Mouse (Mus musculus) liver, embryonic 16.5 days (tissue): ENCODE data around the gene Adamtsl1. TPM values are rescaled to one million over a fixed set of nuclear protein-coding genes. Genes with fewer than 3 reads are reported as not detected.

Source experiments
- ATAC-seq: fragments of 200-750 bp; cut with Nextera tagmentation; 2 replicates; pipeline ENCODE4 v1.8.0; 2017; ENCODE audit warnings: low read depth, mild to moderate bottlenecking, moderate number of reproducible peaks, moderate library complexity
- H3K27ac ChIP-seq: fragments of 300-500 bp; sonication (generic); 2 replicates; pipeline ENCODE4 v1.5.1; 2014; ENCODE audit warnings: mild to moderate bottlenecking, low read length
- H3K27me3 ChIP-seq: fragments of 300-500 bp; sonication (generic); 2 replicates; pipeline ENCODE4 v1.6.1; 2014; ENCODE audit warnings: low read depth, low read length, mixed read lengths; ENCODE audit not compliant: control insufficient read depth, insufficient read depth
- H3K36me3 ChIP-seq: fragments of 300-500 bp; sonication (generic); 2 replicates; pipeline ENCODE4 v1.6.1; 2014; ENCODE audit warnings: mild to moderate bottlenecking; ENCODE audit not compliant: control insufficient read depth, insufficient read depth
- H3K4me1 ChIP-seq: fragments of 300-500 bp; sonication (generic); 2 replicates; pipeline ENCODE4 v1.6.1; 2014; ENCODE audit warnings: low read depth, low read length, mixed read lengths; ENCODE audit not compliant: control insufficient read depth
- H3K4me2 ChIP-seq: fragments of 300-500 bp; sonication (generic); 2 replicates; pipeline ENCODE4 v1.6.1; 2014; ENCODE audit warnings: low read depth, low read length, mixed read lengths
- H3K4me3 ChIP-seq: fragments of 300-500 bp; sonication (generic); 2 replicates; pipeline ENCODE4 v1.5.1; 2014; ENCODE audit warnings: low read depth, mild to moderate bottlenecking, low read length
- H3K9ac ChIP-seq: fragments of 300-500 bp; sonication (generic); 2 replicates; pipeline ENCODE4 v1.6.1; 2014; ENCODE audit warnings: low read depth, low read length
- H3K9me3 ChIP-seq: fragments of 300-500 bp; sonication (generic); replicated peaks from 2 replicates; pipeline ENCODE4 v1.6.1; 2016; ENCODE audit warnings: low read length; ENCODE audit not compliant: control insufficient read depth
- WGBS: fragments of 180-500 bp; shearing (Covaris S2); extraction: QIAGEN DNeasy Blood & Tissue Kit; methylation state at CpG from one replicate; pipeline ENCODE4 v1.1.7; 2014; ENCODE audit not compliant: insufficient replicate concordance; 5-methylcytosine and 5-hydroxymethylcytosine counted together
- polyA plus RNA-seq: library from polyadenylated mRNA; unstranded; fragments of >200 nt; fragmentation: Nextera tagmentation; extraction: Ambion mirVana; gene quantifications from 2 replicates; pipeline ENCODE4 v1.2.1, GENCODE M21; 2015

Gene Adamtsl1
- polyA plus RNA-seq, 1 experiment from 2014 or later: 0.67 TPM

GRCm38 (mm10) chr4:85707352-85708057 lies 193.5 kb downstream of the Adamtsl1 start:
- H3K9ac ChIP-seq: no peak overlapping the region
- no peak for ATAC-seq
- H3K9me3 ChIP-seq: no peaks in the 10 kb centered on the region
- no peak overlapping the region for H3K27ac ChIP-seq
- no peaks in the 10 kb centered on the region for H3K4me1 ChIP-seq
- 60% methylated on average over 7 of the region's 7 CpGs for WGBS
- H3K4me2 ChIP-seq: no peak overlapping the region
- no peak overlapping the region for H3K4me3 ChIP-seq
- H3K27me3 ChIP-seq: no peaks in the 10 kb centered on the region
- no peaks in the 10 kb centered on the region for H3K36me3 ChIP-seq

GRCm38 (mm10) chr4:85709636-85710035 lies 195.7 kb downstream of the Adamtsl1 start:
- no peak overlapping the region for H3K4me3 ChIP-seq
- no peak overlapping the region for H3K4me2 ChIP-seq
- no peaks in the 10 kb centered on the region for H3K36me3 ChIP-seq
- no peak overlapping the region for H3K27ac ChIP-seq
- no peaks in the 10 kb centered on the region for H3K27me3 ChIP-seq
- no peak for ATAC-seq
- no peaks in the 10 kb centered on the region for H3K9me3 ChIP-seq
- H3K9ac ChIP-seq: no peak overlapping the region
- 55% methylated on average over 2 of the region's 2 CpGs for WGBS
- H3K4me1 ChIP-seq: no peaks in the 10 kb centered on the region

- Histone ChIP-seq H3K27ac (no peak overlapping the region), H3K36me3 (no peaks in the 10 kb centered on the region), H3K9me3 (no peaks in the 10 kb centered on the region), H3K4me1 (no peaks in the 10 kb centered on the region), H3K4me2 (no peak overlapping the region), H3K9ac (no peak overlapping the region), H3K27me3 (no peaks in the 10 kb centered on the region), H3K4me3 (no peak overlapping the region)
- ATAC-seq: no peak
- WGBS: 44% methylated on average over 3 of the region's 3 CpGs
Measured at GRCm38 (mm10) chr4:85724999-85725398, 211.0 kb downstream of the Adamtsl1 start.

- Histone ChIP-seq H3K9ac (no peak overlapping the region), H3K27me3 (no peaks in the 10 kb centered on the region), H3K4me2 (no peak overlapping the region), H3K36me3 (no peaks in the 10 kb centered on the region), H3K27ac (no peak overlapping the region), H3K4me3 (no peak overlapping the region), H3K4me1 (no peaks in the 10 kb centered on the region), H3K9me3 (no peaks in the 10 kb centered on the region)
- no peak for ATAC-seq
- 58% methylated on average over 2 of the region's 2 CpGs for WGBS
Measured at GRCm38 (mm10) chr4:85727731-85728130, 213.8 kb downstream of the Adamtsl1 start.

GRCm38 (mm10) chr4:85728416-85728815 lies 214.4 kb downstream of the Adamtsl1 start:
- Histone ChIP-seq H3K4me1 (no peaks in the 10 kb centered on the region), H3K4me3 (no peak overlapping the region), H3K9me3 (no peaks in the 10 kb centered on the region), H3K27ac (no peak overlapping the region), H3K36me3 (no peaks in the 10 kb centered on the region), H3K4me2 (no peak overlapping the region), H3K27me3 (no peaks in the 10 kb centered on the region), H3K9ac (no peak overlapping the region)
- ATAC-seq: no peak
- 38% methylated on average over 1 of the region's 1 CpGs for WGBS

- Histone ChIP-seq H3K4me3 (no peak overlapping the region), H3K27ac (no peak overlapping the region), H3K4me1 (no peaks in the 10 kb centered on the region), H3K36me3 (no peaks in the 10 kb centered on the region), H3K4me2 (no peak overlapping the region), H3K9me3 (no peaks in the 10 kb centered on the region), H3K27me3 (no peaks in the 10 kb centered on the region), H3K9ac (no peak overlapping the region)
- 56% methylated on average over 4 of the region's 4 CpGs for WGBS
- no peak for ATAC-seq
Measured at GRCm38 (mm10) chr4:85740478-85740877, 226.5 kb downstream of the Adamtsl1 start.

- no peak for ATAC-seq
- Histone ChIP-seq H3K9ac (no peak overlapping the region), H3K4me1 (no peaks in the 10 kb centered on the region)
Measured at GRCm38 (mm10) chr4:85741825-85742391, 227.9 kb downstream of the Adamtsl1 start.

GRCm38 (mm10) chr4:85743427-85743826 lies 229.5 kb downstream of the Adamtsl1 start:
- H3K36me3 ChIP-seq: no peaks in the 10 kb centered on the region
- H3K27ac ChIP-seq: no peak overlapping the region
- ATAC-seq: no peak
- 67% methylated on average over 1 of the region's 1 CpGs for WGBS
- H3K4me2 ChIP-seq: no peak overlapping the region
- no peak overlapping the region for H3K9ac ChIP-seq
- no peaks in the 10 kb centered on the region for H3K27me3 ChIP-seq
- H3K4me3 ChIP-seq: no peak overlapping the region
- no peaks in the 10 kb centered on the region for H3K9me3 ChIP-seq
- H3K4me1 ChIP-seq: no peaks in the 10 kb centered on the region

More at GRCm38 (mm10) chr4:85741825-85742391, 227.9 kb downstream of the Adamtsl1 start:
- Histone ChIP-seq H3K4me2 (no peak overlapping the region), H3K27me3 (no peaks in the 10 kb centered on the region), H3K36me3 (no peaks in the 10 kb centered on the region), H3K9me3 (no peaks in the 10 kb centered on the region), H3K27ac (no peak overlapping the region), H3K4me3 (no peak overlapping the region)
- WGBS: 16% methylated on average over 3 of the region's 3 CpGs

- Histone ChIP-seq H3K9ac (no peak overlapping the region), H3K27me3 (no peaks in the 10 kb centered on the region), H3K9me3 (no peaks in the 10 kb centered on the region), H3K36me3 (no peaks in the 10 kb centered on the region), H3K4me2 (no peak overlapping the region), H3K4me3 (no peak overlapping the region), H3K4me1 (no peaks in the 10 kb centered on the region), H3K27ac (no peak overlapping the region)
- no peak for ATAC-seq
- 65% methylated on average over 3 of the region's 3 CpGs for WGBS
Measured at GRCm38 (mm10) chr4:85762684-85763083, 248.7 kb downstream of the Adamtsl1 start.
